Mouse (Mus musculus) splenic B cell, adult 2 months (primary cell): ENCODE measurements around the gene Zfp54.
"Not testable (repeated sequence)": the region's sequence is repeated elsewhere in the genome, so short reads cannot be mapped to it uniquely, and the experiment has no call there.

Source experiments
- DNase-seq: peaks from one replicate; pipeline ENCODE4 v3.0.0-alpha.2; 2011; ENCODE audit warnings: low read depth, low spot score
- H3K27me3 ChIP-seq: 2 replicates; pipeline ENCODE4 v1.6.1; 2012; ENCODE audit warnings: mild to moderate bottlenecking, low read length, moderate library complexity, mixed read lengths; ENCODE audit not compliant: control insufficient read depth, poor library complexity, insufficient read depth, severe bottlenecking
- H3K36me3 ChIP-seq: 2 replicates; pipeline ENCODE4 v1.6.1; 2012; ENCODE audit warnings: mild to moderate bottlenecking, low read length, moderate library complexity, mixed read lengths; ENCODE audit not compliant: control insufficient read depth, poor library complexity, insufficient read depth, severe bottlenecking

Zfp54 gene

GRCm38 (mm10) chr17:21476351-21476750 is 53.3 kb downstream of the Zfp54 start:
- not testable (repeated sequence) for H3K27me3 ChIP-seq, H3K36me3 ChIP-seq, DNase-seq

- DNase-seq = peak; percentile 4
- H3K27me3 ChIP-seq, H3K36me3 ChIP-seq: not testable (repeated sequence)
Observed at GRCm38 (mm10) chr17:21478103-21478777, 55.2 kb downstream of the Zfp54 start.
